ENCODE assay signal across 32 mouse cellular contexts in the genomic region with DNA sequence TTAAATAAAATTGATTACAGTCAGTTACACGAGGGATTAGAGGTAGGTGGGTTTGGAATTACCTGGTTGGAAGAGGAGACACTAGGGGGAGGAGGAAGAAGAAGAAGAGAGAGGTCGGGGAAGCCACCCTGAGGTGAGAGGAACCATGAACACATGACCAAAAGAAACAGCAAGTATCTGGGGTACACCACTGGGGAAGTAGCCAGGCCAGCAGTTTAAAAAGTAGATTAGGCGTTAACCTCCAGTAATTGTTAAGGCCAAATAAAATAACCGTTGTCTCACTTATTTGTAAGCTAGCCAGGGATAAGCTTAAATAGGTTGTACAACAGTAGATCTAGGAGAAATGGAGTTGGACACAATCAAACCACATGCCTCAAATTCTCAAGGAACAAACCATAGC.
"Had no signal": no experiment of that assay in that cellular context is flagged by ENCODE, and none has a peak within 500 bp of the region (broad histone marks: within the 10 kb centered on the region; RNA-seq: fewer than 3 reads in every experiment).

No protein-coding gene starts in this region.

- H3K27me3 ChIP-seq: limb, embryonic 12.5 days; limb, embryonic 13.5 days; limb, embryonic 15.5 days; liver, embryonic 12.5 days; liver, embryonic 13.5 days; liver, embryonic 15.5 days; lung, embryonic 15.5 days; midbrain, embryonic 12.5 days; midbrain, embryonic 13.5 days; midbrain, embryonic 15.5 days; neural tube, embryonic 12.5 days had no signal

- ATAC-seq: liver, embryonic 12.5 days; liver, postnatal 0 days; lung, postnatal 0 days; midbrain, embryonic 13.5 days; midbrain, embryonic 15.5 days; midbrain, embryonic 16.5 days had no signal

- H3K4me3 ChIP-seq: limb, embryonic 10.5 days; limb, embryonic 12.5 days; limb, embryonic 13.5 days; limb, embryonic 15.5 days; liver, embryonic 12.5 days; liver, embryonic 13.5 days; liver, embryonic 15.5 days; lung, embryonic 15.5 days; megakaryocyte, embryonic 14.5 days; midbrain, embryonic 10.5 days; midbrain, embryonic 12.5 days; midbrain, embryonic 13.5 days; midbrain, embryonic 15.5 days; myocyte; neural tube, embryonic 12.5 days had no signal

- H3K36me3 ChIP-seq: limb, embryonic 10.5 days; limb, embryonic 12.5 days; limb, embryonic 13.5 days; limb, embryonic 15.5 days; liver, embryonic 12.5 days; liver, embryonic 13.5 days; liver, embryonic 15.5 days; lung, embryonic 15.5 days; midbrain, embryonic 10.5 days; midbrain, embryonic 12.5 days; midbrain, embryonic 13.5 days; midbrain, embryonic 15.5 days; neural tube, embryonic 12.5 days had no signal

- H3K9me3 ChIP-seq: limb, embryonic 10.5 days; limb, embryonic 15.5 days; liver, embryonic 12.5 days; liver, embryonic 13.5 days; liver, embryonic 15.5 days; lung, embryonic 15.5 days; midbrain, embryonic 10.5 days; midbrain, embryonic 12.5 days; neural tube, embryonic 12.5 days had no signal

- H3K4me2 ChIP-seq: limb, embryonic 12.5 days; limb, embryonic 13.5 days; limb, embryonic 15.5 days; liver, embryonic 11.5 days; liver, embryonic 12.5 days; liver, embryonic 13.5 days; liver, embryonic 15.5 days; lung, embryonic 14.5 days; lung, embryonic 15.5 days; midbrain, embryonic 11.5 days; midbrain, embryonic 12.5 days; midbrain, embryonic 13.5 days; midbrain, embryonic 15.5 days; neural tube, embryonic 12.5 days had no signal

- H3K4me1 ChIP-seq: limb, embryonic 10.5 days; limb, embryonic 12.5 days; limb, embryonic 13.5 days; limb, embryonic 15.5 days; liver, embryonic 12.5 days; liver, embryonic 13.5 days; liver, embryonic 15.5 days; lung, embryonic 15.5 days; megakaryocyte, embryonic 14.5 days; midbrain, embryonic 10.5 days; midbrain, embryonic 12.5 days; midbrain, embryonic 13.5 days; midbrain, embryonic 15.5 days; neural tube, embryonic 12.5 days had no signal

- H3K9ac ChIP-seq: limb, embryonic 12.5 days; limb, embryonic 13.5 days; limb, embryonic 15.5 days; liver, embryonic 12.5 days; liver, embryonic 13.5 days; liver, embryonic 14.5 days; liver, embryonic 15.5 days; liver, postnatal 0 days; lung, embryonic 14.5 days; lung, embryonic 15.5 days; midbrain, embryonic 12.5 days; midbrain, embryonic 13.5 days; midbrain, embryonic 15.5 days; neural tube, embryonic 12.5 days had no signal

- DNase-seq: left cerebral cortex, postnatal 4 days; liver; liver, embryonic 13.5 days; liver, postnatal 0 days; lung, adult 18-20 months; lung, adult 2 months; lung, embryonic 14.5 days; lung, postnatal 10 days; lung, postnatal 14 days; lung, postnatal 36 days; lung, postnatal 4 days; midbrain, embryonic 14.5 days had no signal

- H3K27ac ChIP-seq: limb, embryonic 10.5 days; limb, embryonic 12.5 days; limb, embryonic 13.5 days; limb, embryonic 15.5 days; liver, embryonic 12.5 days; liver, embryonic 13.5 days; liver, embryonic 14.5 days; liver, embryonic 15.5 days; lung, embryonic 15.5 days; macrophage; midbrain, embryonic 10.5 days; midbrain, embryonic 12.5 days; midbrain, embryonic 13.5 days; midbrain, embryonic 15.5 days; neural tube, embryonic 12.5 days had no signal
